Mouse (Mus musculus): ENCODE results near the gene Antxr1. TPM values are rescaled to one million over a fixed set of nuclear protein-coding genes. Genes with fewer than 3 reads are reported as not detected.

Antxr1 gene
- total and polyA plus RNA-seq, 2 experiments: 0.28 to 0.92 TPM

DNA sequence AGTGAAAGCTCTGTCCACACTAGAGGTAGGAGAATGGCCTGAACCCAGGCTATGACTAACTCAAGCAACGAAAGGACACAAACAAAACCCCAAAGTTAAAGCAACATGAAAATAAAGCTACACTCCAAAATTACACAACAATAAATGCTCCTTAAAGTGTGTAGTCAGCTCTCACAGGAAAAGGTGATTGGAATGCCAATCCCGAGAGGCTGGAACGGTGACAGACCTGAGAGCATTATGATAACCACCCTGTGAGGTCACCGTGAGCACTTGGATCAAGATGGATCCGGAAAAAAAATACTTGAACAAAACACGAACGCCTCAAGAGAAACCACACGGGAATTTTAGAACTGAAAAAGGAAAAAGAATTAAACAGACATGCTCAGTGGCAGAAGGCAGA, 31.1 kb downstream of the Antxr1 start:
- H3K36me3 ChIP-seq (ENCODE audit: control insufficient read depth, insufficient read depth, low read length): no peaks in the 10 kb centered on the region
- H3K27me3 ChIP-seq (ENCODE audit: control insufficient read depth, insufficient read depth, low read length): no peaks in the 10 kb centered on the region
- H3K4me1 ChIP-seq (ENCODE audit: control insufficient read depth, insufficient read depth, low read length): no peaks in the 10 kb centered on the region
- no peaks in the 10 kb centered on the region for H3K79me2 ChIP-seq (ENCODE audit: control insufficient read depth, insufficient read depth, low read length)
- 81% methylated on average over 8 of the region's 8 CpGs for WGBS
- H3K9ac ChIP-seq (ENCODE audit: low read depth, low read length): no peak overlapping the region
- no peak overlapping the region for H3K4me3 ChIP-seq (ENCODE audit: insufficient read depth, low read depth, low read length)
- no peak overlapping the region for H3K27ac ChIP-seq (replicated peaks; ENCODE audit: insufficient read depth, low read depth, low read length)
- TF ChIP-seq CTCF (IDR thresholded peaks at IDR 0.05; ENCODE audit: low read depth, low read length) (no peak), POLR2A (IDR thresholded peaks at IDR 0.05; ENCODE audit: extremely low read depth, insufficient read depth, low read length) (no peak)
- no peak for DNase-seq (ENCODE audit: extremely low read depth, low read depth, low spot score)

DNA sequence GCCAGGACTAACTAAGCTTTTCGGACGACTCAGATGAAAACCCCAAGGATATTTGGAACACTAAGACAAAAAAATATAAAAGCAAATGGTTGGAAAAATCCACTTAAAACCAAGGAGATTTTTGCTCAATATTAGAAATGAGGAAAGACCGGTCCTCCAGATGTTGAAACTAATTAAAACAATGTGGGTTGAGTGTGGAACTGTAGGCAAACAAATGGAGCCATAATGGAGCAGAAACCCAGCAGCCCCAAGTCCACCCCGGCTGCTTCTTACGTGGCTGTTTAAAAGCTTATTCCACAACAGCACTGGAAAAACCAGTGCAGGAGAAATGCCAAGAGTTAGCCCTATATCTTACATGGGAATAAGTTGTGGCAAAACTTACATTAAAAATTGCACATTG, 32.9 kb downstream of the Antxr1 start:
- Histone ChIP-seq H3K36me3 (ENCODE audit: control insufficient read depth, insufficient read depth, low read length) (no peaks in the 10 kb centered on the region), H3K4me1 (ENCODE audit: control insufficient read depth, insufficient read depth, low read length) (no peaks in the 10 kb centered on the region), H3K79me2 (ENCODE audit: control insufficient read depth, insufficient read depth, low read length) (no peaks in the 10 kb centered on the region), H3K27ac (replicated peaks; ENCODE audit: insufficient read depth, low read depth, low read length) (no peak overlapping the region), H3K27me3 (ENCODE audit: control insufficient read depth, insufficient read depth, low read length) (no peaks in the 10 kb centered on the region), H3K4me3 (ENCODE audit: insufficient read depth, low read depth, low read length) (no peak overlapping the region), H3K9ac (ENCODE audit: low read depth, low read length) (no peak overlapping the region)
- 91% methylated on average over 5 of the region's 5 CpGs for WGBS
- TF ChIP-seq POLR2A (IDR thresholded peaks at IDR 0.05; ENCODE audit: extremely low read depth, insufficient read depth, low read length) (no peak), CTCF (IDR thresholded peaks at IDR 0.05; ENCODE audit: low read depth, low read length) (no peak)
- DNase-seq (ENCODE audit: extremely low read depth, low read depth, low spot score): no peak

- Histone ChIP-seq H3K36me3 (ENCODE audit: control insufficient read depth, insufficient read depth, low read length) (no peaks in the 10 kb centered on the region), H3K9ac (ENCODE audit: low read depth, low read length) (no peak overlapping the region), H3K27ac (replicated peaks; ENCODE audit: insufficient read depth, low read depth, low read length) (no peak overlapping the region), H3K4me3 (ENCODE audit: insufficient read depth, low read depth, low read length) (no peak overlapping the region), H3K79me2 (ENCODE audit: control insufficient read depth, insufficient read depth, low read length) (no peaks in the 10 kb centered on the region), H3K4me1 (ENCODE audit: control insufficient read depth, insufficient read depth, low read length) (no peaks in the 10 kb centered on the region), H3K27me3 (ENCODE audit: control insufficient read depth, insufficient read depth, low read length) (no peaks in the 10 kb centered on the region)
- no peak for TF ChIP-seq CTCF (IDR thresholded peaks at IDR 0.05; ENCODE audit: low read depth, low read length)
- no peak for TF ChIP-seq POLR2A (IDR thresholded peaks at IDR 0.05; ENCODE audit: extremely low read depth, insufficient read depth, low read length)
- WGBS: 69% methylated on average over 4 of the region's 4 CpGs
- no peak for DNase-seq (ENCODE audit: extremely low read depth, low read depth, low spot score)
Observed at GRCm38 (mm10) chr6:87301991-87302390, 33.6 kb downstream of the Antxr1 start.

- peaks cover 4% of the 10 kb centered on the region for H3K4me1 ChIP-seq (ENCODE audit: control insufficient read depth, insufficient read depth, low read length)
- 23% methylated on average over 3 of the region's 3 CpGs for WGBS
- no peak overlapping the region for H3K9ac ChIP-seq (ENCODE audit: low read depth, low read length)
- no peak overlapping the region for H3K4me3 ChIP-seq (ENCODE audit: insufficient read depth, low read depth, low read length)
- no peaks in the 10 kb centered on the region for H3K27me3 ChIP-seq (ENCODE audit: control insufficient read depth, insufficient read depth, low read length)
- no peak for TF ChIP-seq CTCF (IDR thresholded peaks at IDR 0.05; ENCODE audit: low read depth, low read length)
- TF ChIP-seq POLR2A (IDR thresholded peaks at IDR 0.05; ENCODE audit: extremely low read depth, insufficient read depth, low read length): no peak
- DNase-seq (ENCODE audit: extremely low read depth, low read depth, low spot score): peak; percentile 62
- H3K36me3 ChIP-seq (ENCODE audit: control insufficient read depth, insufficient read depth, low read length): no peaks in the 10 kb centered on the region
- no peak overlapping the region for H3K27ac ChIP-seq (replicated peaks; ENCODE audit: insufficient read depth, low read depth, low read length)
- no peaks in the 10 kb centered on the region for H3K79me2 ChIP-seq (ENCODE audit: control insufficient read depth, insufficient read depth, low read length)
Observed at GRCm38 (mm10) chr6:87294904-87295303, 40.7 kb downstream of the Antxr1 start.

- H3K27ac ChIP-seq (replicated peaks; ENCODE audit: insufficient read depth, low read depth, low read length): no peak overlapping the region
- no peaks in the 10 kb centered on the region for H3K79me2 ChIP-seq (ENCODE audit: control insufficient read depth, insufficient read depth, low read length)
- H3K36me3 ChIP-seq (ENCODE audit: control insufficient read depth, insufficient read depth, low read length): no peaks in the 10 kb centered on the region
- no peak for DNase-seq (ENCODE audit: extremely low read depth, low read depth, low spot score)
- H3K4me1 ChIP-seq (ENCODE audit: control insufficient read depth, insufficient read depth, low read length): peaks cover 4% of the 10 kb centered on the region
- no peaks in the 10 kb centered on the region for H3K27me3 ChIP-seq (ENCODE audit: control insufficient read depth, insufficient read depth, low read length)
- no peak for TF ChIP-seq POLR2A (IDR thresholded peaks at IDR 0.05; ENCODE audit: extremely low read depth, insufficient read depth, low read length)
- no peak overlapping the region for H3K9ac ChIP-seq (ENCODE audit: low read depth, low read length)
- no peak overlapping the region for H3K4me3 ChIP-seq (ENCODE audit: insufficient read depth, low read depth, low read length)
- 84% methylated on average over 18 of the region's 18 CpGs for WGBS
Observed at GRCm38 (mm10) chr6:87292911-87293851, 42.4 kb downstream of the Antxr1 start.

- Histone ChIP-seq H3K9ac (ENCODE audit: low read depth, low read length) (no peak overlapping the region), H3K27me3 (ENCODE audit: control insufficient read depth, insufficient read depth, low read length) (no peaks in the 10 kb centered on the region), H3K4me1 (ENCODE audit: control insufficient read depth, insufficient read depth, low read length) (no peaks in the 10 kb centered on the region), H3K27ac (replicated peaks; ENCODE audit: insufficient read depth, low read depth, low read length) (no peak overlapping the region), H3K36me3 (ENCODE audit: control insufficient read depth, insufficient read depth, low read length) (no peaks in the 10 kb centered on the region), H3K79me2 (ENCODE audit: control insufficient read depth, insufficient read depth, low read length) (no peaks in the 10 kb centered on the region), H3K4me3 (ENCODE audit: insufficient read depth, low read depth, low read length) (no peak overlapping the region)
- no peak for DNase-seq (ENCODE audit: extremely low read depth, low read depth, low spot score)
- TF ChIP-seq CTCF (IDR thresholded peaks at IDR 0.05; ENCODE audit: low read depth, low read length) (no peak), POLR2A (IDR thresholded peaks at IDR 0.05; ENCODE audit: extremely low read depth, insufficient read depth, low read length) (no peak)
- 76% methylated on average over 6 of the region's 6 CpGs for WGBS
Observed at GRCm38 (mm10) chr6:87287251-87287650, 48.4 kb downstream of the Antxr1 start.
